Mouse (Mus musculus) E14TG2a.4 (cell line): ENCODE measurements around the gene Sphk2.

Source experiments
- CTCF ChIP-seq: conservative IDR thresholded peaks from 2 replicates; pipeline ENCODE4 v1.5.1; 2014; ENCODE audit warnings: low read length
- POU5F1 ChIP-seq: IDR thresholded peaks from 2 replicates; pipeline ENCODE4 v1.6.1; 2014; ENCODE audit warnings: low read length, borderline replicate concordance

- TF ChIP-seq CTCF: no peak
- TF ChIP-seq POU5F1: no peak
Measured at GRCm38 (mm10) chr7:45759400-45759799, 41.6 kb upstream of the Sphk2 start.
